Mouse (Mus musculus) MEL (cell line): ENCODE measurements around the gene Lrrc56.

Experiments used
- CHD2 ChIP-seq: IDR thresholded peaks from 2 replicates; pipeline ENCODE4 v1.6.1; 2011; ENCODE audit warnings: low read length, improper control_type of control experiment
- CTCF ChIP-seq, 3 experiments: IDR thresholded peaks in 2 of 3; conservative IDR thresholded peaks in 1 of 3; 2 replicates each; pipeline ENCODE4 v1.5.1; 2011 to 2012; ENCODE audit warnings: low read length in 3 of 3, low read depth in 2 of 3, mild to moderate bottlenecking in 2 of 3, improper control_type of control experiment in 1 of 3, inconsistent platforms in 1 of 3, mixed read lengths in 1 of 3, moderate library complexity in 1 of 3; ENCODE audit not compliant: control insufficient read depth in 1 of 3, insufficient read depth in 1 of 3, poor library complexity in 1 of 3, severe bottlenecking in 1 of 3
- EP300 ChIP-seq, 2 experiments: IDR thresholded peaks; 2 replicates each; pipeline ENCODE4 v1.6.1; 2011; ENCODE audit warnings: improper control_type of control experiment in 2 of 2, low read length in 2 of 2, low read depth in 1 of 2, mild to moderate bottlenecking in 1 of 2
- ETS1 ChIP-seq: IDR thresholded peaks from 2 replicates; pipeline ENCODE4 v1.6.1; 2012; ENCODE audit warnings: low read depth, mild to moderate bottlenecking, inconsistent platforms, low read length, improper control_type of control experiment, moderate library complexity
- MAFK ChIP-seq: IDR thresholded peaks from 2 replicates; pipeline ENCODE4 v1.6.1; 2011; ENCODE audit warnings: low read depth, mild to moderate bottlenecking, low read length, improper control_type of control experiment, borderline replicate concordance
- POLR2A ChIP-seq, 2 experiments: IDR thresholded peaks; 2 replicates each; pipeline ENCODE4 v1.6.1; 2011 to 2012; ENCODE audit warnings: low read length in 2 of 2, mild to moderate bottlenecking in 2 of 2, control low read depth in 1 of 2, improper control_type of control experiment in 1 of 2, low read depth in 1 of 2, moderate library complexity in 1 of 2; ENCODE audit not compliant: control insufficient read depth in 1 of 2, insufficient read depth in 1 of 2, poor library complexity in 1 of 2
- ZKSCAN1 ChIP-seq: IDR thresholded peaks from 2 replicates; pipeline ENCODE4 v1.6.1; 2012; ENCODE audit warnings: low read depth, mild to moderate bottlenecking, inconsistent platforms, low read length, improper control_type of control experiment, moderate library complexity

GRCm38 (mm10) chr7:141164850-141165249, 29.1 kb upstream of the Lrrc56 start:
- TF ChIP-seq CHD2 (no peak), EP300 (IDR thresholded peaks at IDR 0.05; ENCODE audit: low read depth in 1 of 2, low read length in 2 of 2) (no peak), CTCF (IDR thresholded peaks at IDR 0.05 in 2 of 3, conservative IDR thresholded peaks at IDR 0.05 in 1 of 3; ENCODE audit: control insufficient read depth in 1 of 3, insufficient read depth in 1 of 3, low read depth in 2 of 3, low read length in 3 of 3, poor library complexity in 1 of 3, severe bottlenecking in 1 of 3) (no peak), MAFK (no peak), POLR2A (IDR thresholded peaks at IDR 0.05; ENCODE audit: control insufficient read depth in 1 of 2, insufficient read depth in 1 of 2, low read depth in 1 of 2, low read length in 2 of 2, poor library complexity in 1 of 2) (no peak), ETS1 (no peak), ZKSCAN1 (no peak)
